Mouse (Mus musculus) myocyte (in vitro differentiated cells): ENCODE results near the gene Dnajc24.

Experiments used
- E2F4 ChIP-seq: IDR thresholded peaks from one replicate; pipeline ENCODE4 v1.6.1; 2011; ENCODE audit warnings: mild to moderate bottlenecking, control low read depth, moderate library complexity; ENCODE audit not compliant: insufficient read depth
- MAX ChIP-seq: IDR thresholded peaks from one replicate; pipeline ENCODE4 v1.6.1; 2011; ENCODE audit warnings: low read depth, mild to moderate bottlenecking, control low read depth
- MYOD1 ChIP-seq, 3 experiments: IDR thresholded peaks; one replicate each; pipeline ENCODE4 v1.6.1; 2011; ENCODE audit warnings: control low read depth in 2 of 3, low read depth in 2 of 3, mild to moderate bottlenecking in 2 of 3, moderate library complexity in 1 of 3; ENCODE audit not compliant: insufficient read length in 2 of 3, control insufficient read depth in 1 of 3
- MYOG ChIP-seq, 3 experiments: IDR thresholded peaks; one replicate each; pipeline ENCODE4 v1.6.1; 2011; ENCODE audit warnings: control low read depth in 2 of 3, low read depth in 2 of 3, mild to moderate bottlenecking in 2 of 3; ENCODE audit not compliant: insufficient read length in 2 of 3, control insufficient read depth in 1 of 3, insufficient read depth in 1 of 3
- POLR2A ChIP-seq: IDR thresholded peaks from one replicate; pipeline ENCODE4 v1.6.1; 2011; ENCODE audit warnings: low read depth, mild to moderate bottlenecking, control low read depth, moderate library complexity; ENCODE audit not compliant: insufficient read length
- POLR2AphosphoS2 ChIP-seq: IDR thresholded peaks from one replicate; pipeline ENCODE4 v1.6.1; 2011; ENCODE audit warnings: low read depth, control low read depth; ENCODE audit not compliant: insufficient read length
- REST ChIP-seq: IDR thresholded peaks from one replicate; pipeline ENCODE4 v1.6.1; 2011; ENCODE audit warnings: mild to moderate bottlenecking, control low read depth, moderate library complexity; ENCODE audit not compliant: insufficient read depth, insufficient read length
- TCF12 ChIP-seq: IDR thresholded peaks from one replicate; pipeline ENCODE4 v1.6.1; 2011; ENCODE audit warnings: mild to moderate bottlenecking, control low read depth; ENCODE audit not compliant: poor library complexity, insufficient read depth, severe bottlenecking
- USF1 ChIP-seq: IDR thresholded peaks from one replicate; pipeline ENCODE4 v1.6.1; 2011; ENCODE audit warnings: low read depth, mild to moderate bottlenecking, control low read depth, moderate library complexity

DNA sequence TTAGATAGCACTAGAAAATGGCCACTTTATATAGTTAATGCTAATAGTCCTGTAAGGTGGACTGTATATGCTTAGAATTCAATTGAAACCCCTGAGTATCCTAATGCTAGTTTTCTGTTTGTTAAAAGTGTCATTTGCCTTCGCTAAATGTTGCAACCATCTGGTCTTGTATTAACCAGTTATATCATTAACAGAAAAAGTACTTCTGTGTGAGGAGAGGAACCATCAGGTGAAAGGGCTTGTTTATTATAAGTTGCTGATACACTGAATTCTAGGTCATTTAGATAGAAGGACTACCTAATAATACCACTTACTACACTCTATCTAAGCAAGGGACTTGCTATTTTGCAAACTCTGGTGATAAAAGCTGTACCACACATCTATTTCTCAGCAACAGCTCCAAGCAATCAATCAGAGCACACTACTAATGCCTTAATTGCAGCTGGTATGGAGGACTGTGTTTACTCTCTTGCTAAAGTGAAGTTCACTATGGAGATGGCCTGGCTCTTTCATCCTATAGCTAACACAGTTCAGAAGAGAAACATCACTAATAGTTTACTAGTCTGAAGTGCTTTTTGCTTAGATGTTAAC is 51.9 kb downstream of the Dnajc24 start:
- TF ChIP-seq POLR2A (no peak), MYOD1 (IDR thresholded peaks at IDR 0.05; ENCODE audit: control insufficient read depth in 1 of 3, insufficient read length in 2 of 3, low read depth in 2 of 3) (no peak), E2F4 (no peak), USF1 (no peak), REST (no peak), MAX (no peak), TCF12 (no peak), POLR2AphosphoS2 (no peak), MYOG (IDR thresholded peaks at IDR 0.05; ENCODE audit: control insufficient read depth in 1 of 3, insufficient read depth in 1 of 3, insufficient read length in 2 of 3, low read depth in 2 of 3) (no peak)
